Mouse (Mus musculus): Measurements from ENCODE around the gene Zfp747.
"Not testable (repeated sequence)": the region's sequence is repeated elsewhere in the genome, so short reads cannot be mapped to it uniquely, and the experiment has no call there.

Zfp747 gene

GRCm38 (mm10) chr7:127371213-127371612 lies 4.6 kb downstream of the Zfp747 start:
- DNase-seq (ENCODE audit: low spot score): no peak

DNA sequence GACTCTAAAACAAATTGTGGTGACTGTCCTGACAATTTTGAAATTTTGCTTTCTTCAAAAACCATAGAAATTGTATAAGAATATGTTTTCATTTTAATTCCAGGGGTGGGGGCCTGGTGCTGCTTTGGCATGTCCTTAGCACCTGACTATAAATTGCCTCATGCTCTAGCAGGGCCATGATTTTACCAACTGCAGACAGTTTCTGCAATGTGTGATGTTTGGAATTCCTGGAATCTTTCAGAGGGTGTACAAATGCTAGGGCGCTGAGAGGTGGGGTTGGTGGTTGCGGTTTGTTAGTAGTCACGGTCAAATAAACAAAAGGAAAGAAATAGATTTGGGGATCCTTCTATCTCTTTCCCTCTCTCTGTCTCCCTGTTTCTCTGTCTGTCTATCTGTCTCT lies 9.6 kb downstream of the Zfp747 start:
- no peak for DNase-seq (ENCODE audit: low spot score)

DNA sequence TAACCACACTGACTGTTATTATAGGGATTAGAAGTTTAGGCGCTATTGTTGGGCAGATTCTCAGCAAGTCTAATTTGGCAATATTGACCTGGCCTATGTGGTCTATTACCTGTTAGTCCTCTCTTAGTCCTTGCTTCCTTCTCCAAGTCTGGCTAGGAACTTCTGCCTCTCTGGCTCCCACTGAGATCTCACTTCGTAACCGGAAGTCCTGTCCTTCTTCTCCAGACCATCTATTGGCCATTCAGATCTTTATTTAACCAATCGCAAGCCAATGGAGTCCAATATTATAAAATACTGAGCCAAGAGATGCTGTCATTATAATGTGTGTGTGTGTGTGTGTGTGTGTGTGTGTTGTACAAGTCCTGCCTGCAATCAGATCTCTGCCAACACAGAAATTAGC lies 11.7 kb downstream of the Zfp747 start:
- no peak for DNase-seq (ENCODE audit: low spot score)

DNA sequence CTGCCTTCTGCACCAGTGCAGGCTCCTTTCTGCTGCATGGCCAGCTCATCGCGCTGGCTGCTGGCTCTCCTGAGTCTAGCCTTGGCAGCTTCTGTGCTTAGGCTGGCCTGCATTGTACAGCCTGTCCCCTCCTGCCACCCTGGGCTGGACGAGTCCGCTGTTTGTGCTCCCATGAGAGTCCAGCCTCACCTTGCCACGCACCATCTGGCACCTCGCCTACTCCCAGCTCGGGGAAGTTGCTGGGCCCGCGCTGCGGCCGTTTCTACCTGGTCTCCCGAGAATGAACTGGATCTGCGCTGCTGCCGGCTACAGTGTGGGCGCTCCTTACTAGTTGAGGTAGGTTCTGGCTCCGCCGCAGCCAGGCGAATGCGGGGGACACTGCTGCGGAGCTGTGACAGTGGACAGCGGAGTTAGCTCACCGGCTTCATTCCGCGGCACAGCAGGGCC lies 12.4 kb downstream of the Zfp747 start:
- no peak for DNase-seq (ENCODE audit: low spot score)

DNA sequence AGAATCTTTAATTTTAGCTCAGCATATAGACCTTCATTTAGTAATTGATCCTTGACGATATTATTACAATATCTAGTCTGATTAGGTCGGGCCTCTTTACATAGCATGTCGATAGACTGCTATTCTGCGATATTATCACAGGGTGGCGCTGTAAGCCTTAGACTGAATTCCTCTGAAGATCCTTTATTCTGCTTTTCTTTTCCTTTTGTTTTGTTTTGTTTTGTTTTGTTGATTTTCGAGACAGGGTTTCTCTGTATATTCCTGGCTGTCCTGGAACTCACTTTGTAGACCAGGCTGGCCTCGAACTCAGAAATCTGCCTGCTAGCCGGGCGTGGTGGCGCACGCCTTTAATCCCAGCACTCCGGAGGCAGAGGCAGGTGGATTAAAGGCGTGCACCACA lies 13.4 kb downstream of the Zfp747 start:
- not testable (repeated sequence) for DNase-seq (ENCODE audit: low spot score)

GRCm38 (mm10) chr7:127361449-127361848 lies 14.4 kb downstream of the Zfp747 start:
- DNase-seq (ENCODE audit: low spot score): no peak

DNA sequence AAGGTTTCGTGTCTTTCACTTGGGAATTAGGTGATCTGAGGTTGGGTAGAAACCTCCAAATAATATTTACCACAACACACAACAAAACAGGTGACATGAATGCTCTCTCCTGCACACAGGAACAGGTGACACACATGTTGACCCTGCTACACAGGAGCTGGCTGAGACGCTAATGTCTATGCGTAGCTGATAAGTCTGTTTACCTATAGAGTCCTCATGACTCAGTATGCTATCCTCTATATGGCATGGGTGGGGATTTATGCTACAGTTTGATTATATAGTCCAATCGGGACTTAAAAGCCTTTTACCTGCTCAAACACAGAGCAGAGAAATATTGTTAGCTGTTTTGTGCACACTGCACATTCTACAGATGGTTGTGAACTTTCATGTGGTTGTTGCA lies 15.6 kb downstream of the Zfp747 start:
- DNase-seq (ENCODE audit: low spot score): no peak

DNA sequence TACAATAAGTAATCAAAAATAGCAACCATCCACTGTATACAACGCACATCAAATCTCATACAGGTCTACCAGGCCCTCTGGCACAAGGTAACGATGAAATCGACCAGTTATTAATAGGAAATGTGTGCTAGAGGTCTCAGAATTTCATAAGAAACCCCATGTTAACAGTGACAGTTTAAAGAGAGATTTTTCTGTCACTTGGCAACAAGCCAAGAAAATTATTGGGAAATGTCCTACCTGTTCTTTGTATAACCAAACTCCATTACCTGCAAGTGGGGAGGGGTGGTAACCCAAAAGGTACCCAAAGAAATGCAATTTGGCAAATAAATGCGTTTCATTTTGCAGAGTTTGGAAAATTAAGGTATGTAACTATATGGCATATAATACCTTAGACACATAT lies 17.4 kb downstream of the Zfp747 start:
- no peak for DNase-seq (ENCODE audit: low spot score)

GRCm38 (mm10) chr7:127357871-127358270 lies 18.0 kb downstream of the Zfp747 start:
- no peak for DNase-seq (ENCODE audit: low spot score)

- DNase-seq (ENCODE audit: low spot score): no peak
These were observed 20.1 kb downstream of the Zfp747 start for GRCm38 (mm10) chr7:127355796-127356195.

GRCm38 (mm10) chr7:127351230-127352004 lies 24.4 kb downstream of the Zfp747 start:
- DNase-seq (ENCODE audit: low spot score): no peak

DNA sequence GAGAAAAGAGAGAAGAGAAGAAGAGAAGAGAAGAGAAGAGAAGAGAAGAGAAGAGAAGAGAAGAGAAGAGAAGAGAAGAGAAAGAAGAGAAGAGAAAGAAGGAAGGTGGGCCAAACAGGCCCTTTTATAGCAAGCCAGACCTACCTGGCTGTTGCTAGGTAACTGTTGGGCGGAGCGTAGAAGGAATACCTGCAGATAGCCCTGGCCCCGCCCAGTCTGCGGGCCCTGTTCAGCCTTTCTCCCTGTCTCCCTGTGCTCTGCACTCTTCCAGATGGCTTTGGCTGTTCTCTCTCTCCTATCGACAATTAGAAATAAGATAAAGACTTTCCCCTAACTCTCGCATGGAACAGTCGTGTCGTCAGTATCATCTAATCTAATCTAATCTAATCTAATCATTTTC lies 29.2 kb downstream of the Zfp747 start:
- no peak for DNase-seq (ENCODE audit: low spot score)

- peak; percentile 99 for DNase-seq (ENCODE audit: low spot score)
These were observed 30.1 kb downstream of the Zfp747 start, which contains the start of gene Zfp768 for GRCm38 (mm10) chr7:127345512-127346325. TSS of gene Zfp768 (minus strand) at chr7:127345589.

DNA sequence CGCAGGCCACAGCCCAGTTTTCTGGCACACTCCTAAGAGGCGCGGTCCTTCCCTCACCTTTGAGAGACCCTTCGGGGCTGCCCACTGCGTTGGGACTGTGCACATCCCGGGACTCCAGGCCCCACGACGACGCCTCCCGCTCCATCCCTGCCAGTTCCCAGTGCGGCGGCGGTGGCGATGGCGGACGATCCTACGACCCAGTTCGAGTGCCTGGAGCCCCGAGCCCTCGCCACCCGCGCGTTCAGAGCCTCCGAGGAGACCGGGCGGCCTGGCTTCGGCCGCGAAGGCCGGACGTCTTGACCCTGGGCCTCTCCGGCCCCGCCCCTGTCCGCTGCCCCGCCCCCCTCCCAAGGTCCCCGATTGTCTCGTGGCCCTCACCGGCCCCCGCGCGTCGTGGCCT lies 30.8 kb downstream of the Zfp747 start:
- DNase-seq (ENCODE audit: low spot score): no peak

DNA sequence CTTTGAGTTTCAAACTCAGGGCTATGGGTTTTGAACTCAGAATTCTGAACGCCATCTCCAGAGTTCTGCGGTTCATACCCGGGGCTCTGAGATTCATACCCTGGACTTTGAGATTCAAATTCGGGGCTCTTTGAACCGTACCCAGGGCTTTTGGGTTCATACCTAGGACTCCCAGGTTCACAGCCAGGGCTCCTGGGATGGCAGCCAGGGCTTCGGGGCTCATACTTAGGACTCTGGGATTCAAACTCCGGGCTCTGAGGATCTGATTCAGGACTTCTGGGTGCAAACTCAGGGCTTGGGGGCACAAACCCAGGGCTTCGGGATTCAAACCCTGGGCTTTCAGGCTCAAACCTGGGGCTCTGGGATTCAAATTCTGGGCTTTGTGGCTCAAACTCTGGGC lies 31.5 kb downstream of the Zfp747 start:
- no peak for DNase-seq (ENCODE audit: low spot score)

GRCm38 (mm10) chr7:127343351-127344019 lies 32.4 kb downstream of the Zfp747 start:
- no peak for DNase-seq (ENCODE audit: low spot score)

DNA sequence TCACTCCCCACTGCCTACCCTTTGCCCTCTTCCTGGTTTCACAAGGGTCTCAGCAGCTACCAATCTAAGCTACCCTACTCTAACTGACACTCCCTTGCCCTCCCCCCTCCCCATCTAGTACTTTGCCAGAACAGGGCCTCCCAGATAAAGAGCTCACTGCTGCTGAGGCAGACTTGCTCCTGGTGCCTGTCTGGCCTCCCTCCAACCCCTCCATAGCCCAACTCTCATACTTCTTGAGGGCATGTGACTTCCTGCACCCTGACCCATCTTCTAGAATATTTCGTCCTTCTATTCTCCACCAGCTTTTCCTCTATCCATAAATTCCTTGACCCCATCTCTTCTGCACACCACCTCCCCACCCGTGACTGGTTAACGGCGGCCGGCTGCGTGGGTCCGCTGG lies 33.0 kb downstream of the Zfp747 start:
- no peak for DNase-seq (ENCODE audit: low spot score)

- DNase-seq (ENCODE audit: low spot score): no peak
These were observed 33.5 kb downstream of the Zfp747 start for GRCm38 (mm10) chr7:127342332-127342731.

DNA sequence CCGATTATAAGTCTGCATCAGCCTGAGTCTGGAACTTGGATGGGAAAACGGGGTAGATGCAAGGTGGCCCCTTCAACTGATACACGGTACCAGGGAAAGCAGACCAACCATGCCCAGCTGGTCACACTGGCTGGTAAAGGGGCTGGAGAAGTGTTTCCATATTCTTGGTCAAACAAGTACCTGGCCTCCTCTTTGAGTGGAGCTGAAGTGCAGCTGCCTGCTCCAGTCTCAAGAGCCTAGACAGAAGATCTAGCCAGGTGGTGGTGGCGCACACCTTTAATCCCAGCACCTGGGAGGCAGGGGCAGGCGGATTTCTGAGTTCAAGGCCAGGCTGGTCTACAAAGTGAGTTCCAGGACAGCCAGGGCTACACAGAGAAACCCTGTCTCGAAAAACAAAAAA lies 34.0 kb downstream of the Zfp747 start:
- DNase-seq (ENCODE audit: low spot score): not testable (repeated sequence)

GRCm38 (mm10) chr7:127341356-127341755 lies 34.5 kb downstream of the Zfp747 start:
- DNase-seq (ENCODE audit: low spot score): no peak

DNA sequence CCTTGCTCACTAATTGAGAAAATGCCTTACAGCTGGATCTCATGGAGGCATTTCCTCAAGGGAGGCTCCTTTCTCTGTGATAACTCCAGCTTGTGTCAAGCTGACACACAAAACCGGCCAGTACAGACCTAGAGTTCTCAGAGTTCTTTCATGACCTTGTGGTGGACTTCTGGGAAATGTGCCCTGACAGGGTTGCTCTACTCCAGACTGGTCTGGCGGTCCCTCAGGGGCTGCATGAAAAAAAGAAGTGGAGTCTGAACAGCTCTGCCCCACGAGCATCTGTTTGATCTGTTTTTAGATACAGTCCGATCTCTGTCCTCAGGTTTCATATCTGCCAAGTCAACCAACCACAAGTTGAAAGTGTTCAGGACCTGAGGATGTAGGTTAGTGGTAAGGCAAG lies 38.2 kb downstream of the Zfp747 start:
- DNase-seq (ENCODE audit: low spot score): no peak

DNA sequence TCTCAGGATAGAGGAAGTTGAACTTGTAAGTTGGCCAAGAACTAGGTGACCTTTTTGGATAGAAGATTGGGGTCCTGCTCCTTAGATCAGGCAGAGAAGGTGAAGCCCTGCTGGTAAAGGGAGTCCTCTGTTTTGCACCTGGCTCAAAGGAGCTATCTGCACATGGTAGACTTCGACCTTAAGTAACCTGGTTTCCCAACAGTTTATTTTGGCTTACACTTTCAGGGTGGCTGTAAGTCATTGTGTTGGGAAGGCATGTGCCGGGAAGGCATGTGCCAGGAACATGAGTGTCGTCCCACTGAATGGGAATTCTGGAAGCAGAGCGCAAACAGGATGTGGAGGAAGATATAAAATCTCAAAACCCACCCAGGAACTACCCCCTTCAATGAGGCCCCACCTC lies 40.2 kb downstream of the Zfp747 start:
- DNase-seq (ENCODE audit: low spot score): no peak

DNA sequence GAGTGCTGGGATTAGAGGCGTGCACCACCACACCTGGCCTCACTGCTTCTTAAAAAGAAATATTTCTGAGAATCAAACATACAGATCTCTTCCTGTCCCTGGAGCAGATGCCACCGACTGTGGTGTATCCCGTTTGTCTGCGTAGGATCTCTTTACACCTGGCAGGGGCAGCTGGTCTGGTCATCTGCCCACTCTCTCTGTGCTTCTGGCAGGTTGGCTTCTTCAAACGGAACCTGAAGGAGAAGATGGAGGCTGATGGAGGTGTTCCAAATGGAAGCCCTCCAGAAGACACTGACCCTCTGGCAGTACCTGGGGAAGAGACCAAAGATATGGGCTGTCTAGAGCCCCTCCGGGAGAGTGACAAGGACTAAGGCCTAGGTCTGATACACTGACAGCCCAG lies 42.6 kb downstream of the Zfp747 start:
- no peak for DNase-seq (ENCODE audit: low spot score)

Data from ovary, postnatal 10 days (tissue).